Mouse (Mus musculus) brain, adult 10 weeks (tissue): Measurements from ENCODE around the gene Olfr166. TPM values are rescaled to one million over a fixed set of nuclear protein-coding genes. Genes with fewer than 3 reads are reported as not detected.

Experiments
- polyA plus RNA-seq: library from polyadenylated mRNA; stranded (reverse); fragments of 350-450 nt; fragmentation: Illumina TruSeq; extraction: RNeasy Lipid Tissue Mini Kit (QIAGEN cat#74804); gene quantifications from one replicate; pipeline ENCODE4 v1.2.3, GENCODE M21; 2015; ENCODE audit warnings: low read depth, low replicate concordance

Gene Olfr166
- not detected for polyA plus RNA-seq

GRCm38 (mm10) chr16:19483394-19483793 is at the start of gene Olfr166:
Gene Olfr166 (plus strand): TSS chr16:19483694.

GRCm38 (mm10) chr16:19522166-19522565 is 38.7 kb downstream of the Olfr166 start, which contains the start of gene Olfr167:
Gene Olfr167 (minus strand): TSS chr16:19522266.

DNA sequence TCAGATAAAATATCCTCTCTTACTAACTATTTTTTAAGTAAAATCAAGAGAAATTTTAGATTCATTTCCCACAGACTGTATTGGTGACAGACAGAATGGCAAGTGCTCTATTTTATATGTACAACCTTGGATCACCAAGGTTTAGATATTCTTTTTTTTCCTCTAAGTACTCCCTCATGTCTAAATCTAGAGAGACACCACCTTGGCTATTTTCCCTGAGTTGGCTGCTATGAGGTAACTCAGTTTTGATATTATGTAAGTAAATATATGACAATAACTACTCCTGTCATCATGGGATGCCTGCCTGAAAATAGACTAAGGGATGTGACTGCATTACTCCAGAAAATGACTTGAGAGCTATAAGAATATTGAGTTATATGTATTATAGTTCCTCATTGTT is 52.0 kb downstream of the Olfr166 start, which contains the start of gene Olfr168:
TSS of gene Olfr168 (minus strand) at position 101 of the 400 bp plus-strand sequence.

Other genes starting within 250 kb of the Olfr166 start
- gene Olfr164, start 169.6 kb upstream of the Olfr166 start, polyA plus RNA-seq = not detected
- gene Olfr165, start 60.6 kb upstream of the Olfr166 start, polyA plus RNA-seq = not detected
- not detected for gene Olfr167, start 38.6 kb downstream of the Olfr166 start, polyA plus RNA-seq
- gene Olfr168, start 51.9 kb downstream of the Olfr166 start, polyA plus RNA-seq = not detected
- gene Olfr169, start 88.1 kb downstream of the Olfr166 start, polyA plus RNA-seq = not detected
- gene Olfr170, start 128.2 kb downstream of the Olfr166 start, polyA plus RNA-seq = not detected
- gene Olfr171, start 146.2 kb downstream of the Olfr166 start, polyA plus RNA-seq = not detected
- gene Lamp3, start 222.7 kb downstream of the Olfr166 start, polyA plus RNA-seq = not detected